Mouse (Mus musculus): ENCODE results near the gene Kpnb1.
"Not testable (repeated sequence)": the region's sequence is repeated elsewhere in the genome, so short reads cannot be mapped to it uniquely, and the experiment has no call there.

The Kpnb1 gene

GRCm38 (mm10) chr11:97187764-97188642 lies at the start of gene Kpnb1:
TSS of gene Kpnb1 (minus strand) at chr11:97187881.
- peak; percentile 99 to 100 for DNase-seq

- DNase-seq: no peak
These were observed 44.8 kb upstream of the Kpnb1 start for GRCm38 (mm10) chr11:97232436-97232835.

GRCm38 (mm10) chr11:97229396-97229795 lies 41.7 kb upstream of the Kpnb1 start:
- no peak for DNase-seq

GRCm38 (mm10) chr11:97228985-97229384 lies 41.3 kb upstream of the Kpnb1 start:
- DNase-seq: no peak

- no peak for DNase-seq
These were observed 38.5 kb upstream of the Kpnb1 start for GRCm38 (mm10) chr11:97226131-97226530.

GRCm38 (mm10) chr11:97223485-97223884 lies 35.8 kb upstream of the Kpnb1 start:
- DNase-seq: no peak

GRCm38 (mm10) chr11:97221611-97222010 lies 33.9 kb upstream of the Kpnb1 start:
- DNase-seq: no peak

GRCm38 (mm10) chr11:97220211-97220610 lies 32.5 kb upstream of the Kpnb1 start:
- no peak for DNase-seq

GRCm38 (mm10) chr11:97214411-97214810 lies 26.7 kb upstream of the Kpnb1 start:
- no peak for DNase-seq

- DNase-seq: no peak
These were observed 23.2 kb upstream of the Kpnb1 start for GRCm38 (mm10) chr11:97210728-97211400.

- DNase-seq: peak in 1 of 2 experiments; percentile 26
These were observed 19.3 kb upstream of the Kpnb1 start for GRCm38 (mm10) chr11:97207011-97207422.

GRCm38 (mm10) chr11:97199519-97199918 lies 11.8 kb upstream of the Kpnb1 start:
- no peak for DNase-seq

GRCm38 (mm10) chr11:97198601-97199000 lies 10.9 kb upstream of the Kpnb1 start:
- peak; percentile 39 to 54 for DNase-seq

- no peak for DNase-seq
These were observed 9.3 kb upstream of the Kpnb1 start for GRCm38 (mm10) chr11:97197021-97197420.

- no peak for DNase-seq
These were observed 8.9 kb upstream of the Kpnb1 start for GRCm38 (mm10) chr11:97196541-97196940.

- no peak for DNase-seq
These were observed 4.9 kb upstream of the Kpnb1 start for GRCm38 (mm10) chr11:97192621-97192951.

GRCm38 (mm10) chr11:97191915-97192620 lies 4.4 kb upstream of the Kpnb1 start:
- no peak for DNase-seq

- DNase-seq: no peak
These were observed 3.3 kb upstream of the Kpnb1 start for GRCm38 (mm10) chr11:97190992-97191391.

- DNase-seq: not testable (repeated sequence)
These were observed 2.0 kb upstream of the Kpnb1 start for GRCm38 (mm10) chr11:97189645-97190044.

GRCm38 (mm10) chr11:97189231-97189630 lies 1.6 kb upstream of the Kpnb1 start:
- DNase-seq: no peak

- DNase-seq: no peak
These were observed 918 bp upstream of the Kpnb1 start for GRCm38 (mm10) chr11:97188643-97188955.

GRCm38 (mm10) chr11:97186947-97187763 lies 526 bp downstream of the Kpnb1 start:
- peak; percentile 99 for DNase-seq

Measured in lung, postnatal 4 days (tissue).